Mouse (Mus musculus) heart, adult 2 months (tissue): ENCODE results near the gene Arhgap35. TPM values are rescaled to one million over a fixed set of nuclear protein-coding genes. Genes with fewer than 3 reads are reported as not detected.
A peak's percentile ranks its signal among the peaks of the same experiment; 100 is the strongest.

Experiments used
- DNase-seq, 2 experiments: peaks; one replicate each; pipeline ENCODE4 v3.0.0; 2021
- H3K27ac ChIP-seq: fragments of 200-600 bp; 2 replicates; pipeline ENCODE4 v1.8.1; 2022
- H3K27me3 ChIP-seq: fragments of 200-500 bp; 2 replicates; pipeline ENCODE4 v1.6.1; 2012; ENCODE audit warnings: mild to moderate bottlenecking, low read length, inconsistent platforms, mixed read lengths; ENCODE audit not compliant: control insufficient read depth, insufficient read depth
- H3K36me3 ChIP-seq: fragments of 200-500 bp; 2 replicates; pipeline ENCODE4 v1.6.1; 2012; ENCODE audit warnings: low read length, inconsistent platforms; ENCODE audit not compliant: control insufficient read depth, insufficient read depth
- H3K4me1 ChIP-seq: fragments of 200-500 bp; 2 replicates; pipeline ENCODE4 v1.6.1; 2011; ENCODE audit warnings: low read length; ENCODE audit not compliant: control insufficient read depth, insufficient read depth
- H3K4me3 ChIP-seq: fragments of 200-600 bp; 2 replicates; pipeline ENCODE4 v1.8.1; 2022
- H3K79me2 ChIP-seq: fragments of 200-500 bp; replicated peaks from 2 replicates; pipeline ENCODE4 v1.6.1; 2012; ENCODE audit warnings: mild to moderate bottlenecking, inconsistent platforms, low read length, moderate library complexity, mixed read lengths; ENCODE audit not compliant: control insufficient read depth, insufficient read depth
- H3K9ac ChIP-seq: fragments of 200-500 bp; 2 replicates; pipeline ENCODE4 v1.6.1; 2012; ENCODE audit warnings: low read depth, mild to moderate bottlenecking, control low read depth, inconsistent platforms, low read length, mixed read lengths
- CTCF ChIP-seq: fragments of 200-600 bp; IDR thresholded peaks from 2 replicates; pipeline ENCODE4 v1.8.1; 2022; ENCODE audit warnings: antibody characterized with exemption, mild to moderate bottlenecking, moderate library complexity
- EP300 ChIP-seq: fragments of 200-500 bp; IDR thresholded peaks from 2 replicates; pipeline ENCODE4 v1.6.1; 2011; ENCODE audit warnings: low read depth, low read length, control low read depth; ENCODE audit not compliant: insufficient read depth
- POLR2A ChIP-seq: fragments of 200-500 bp; IDR thresholded peaks from 2 replicates; pipeline ENCODE4 v1.6.1; 2011; ENCODE audit warnings: mild to moderate bottlenecking, low read depth, low read length, control low read depth; ENCODE audit not compliant: insufficient read depth
- WGBS: fragments of 180-500 bp; shearing (Covaris S2); methylation state at CpG from one replicate; pipeline ENCODE4 v1.1.7; 2018; 5-methylcytosine and 5-hydroxymethylcytosine counted together
- intact Hi-C: fragments of 180-260 bp; cut with DNase I; formaldehyde crosslinking; loops from one replicate; pipeline ENCODE4 v1.15.1; 2025
- polyA plus RNA-seq: library from polyadenylated mRNA; depleted of rRNA; stranded (reverse); fragments of >200 nt; gene quantifications from 2 replicates; pipeline ENCODE4 v1.2.3, GENCODE M21; 2012
- total RNA-seq, 2 experiments: library from RNA; stranded (reverse); gene quantifications; 2 replicates each; pipeline ENCODE4 v1.2.3; 2021

Arhgap35 gene
- total and polyA plus RNA-seq, 3 experiments = 15.6 to 33.8 (median 32.5) TPM

GRCm38 (mm10) chr7:16475764-16476599 lies 138.8 kb downstream of the Arhgap35 start:
- no peak for DNase-seq
- intact Hi-C loops = no loop called here
- no peaks in the 10 kb centered on the region for H3K4me1 ChIP-seq
- H3K27ac ChIP-seq = no peak overlapping the region
- H3K36me3 ChIP-seq = no peaks in the 10 kb centered on the region
- H3K79me2 ChIP-seq = no peaks in the 10 kb centered on the region
- 3% methylated on average over 28 of the region's 59 CpGs for WGBS
- no peak for TF ChIP-seq CTCF
- no peak for TF ChIP-seq POLR2A
- no peak for TF ChIP-seq EP300
- peaks cover 15% of the 10 kb centered on the region for H3K27me3 ChIP-seq
- no peak overlapping the region for H3K9ac ChIP-seq
- no peak overlapping the region for H3K4me3 ChIP-seq

GRCm38 (mm10) chr7:16475321-16475720 lies 139.5 kb downstream of the Arhgap35 start:
- no peaks in the 10 kb centered on the region for H3K4me1 ChIP-seq
- intact Hi-C loops = no loop called here
- H3K79me2 ChIP-seq = no peaks in the 10 kb centered on the region
- no peak overlapping the region for H3K27ac ChIP-seq
- peaks cover 15% of the 10 kb centered on the region for H3K27me3 ChIP-seq
- H3K9ac ChIP-seq = no peak overlapping the region
- DNase-seq = no peak
- H3K36me3 ChIP-seq = no peaks in the 10 kb centered on the region
- no peak overlapping the region for H3K4me3 ChIP-seq
- WGBS = 4% methylated on average over 23 of the region's 23 CpGs
- no peak for TF ChIP-seq POLR2A
- TF ChIP-seq EP300 = no peak
- TF ChIP-seq CTCF = no peak

DNA sequence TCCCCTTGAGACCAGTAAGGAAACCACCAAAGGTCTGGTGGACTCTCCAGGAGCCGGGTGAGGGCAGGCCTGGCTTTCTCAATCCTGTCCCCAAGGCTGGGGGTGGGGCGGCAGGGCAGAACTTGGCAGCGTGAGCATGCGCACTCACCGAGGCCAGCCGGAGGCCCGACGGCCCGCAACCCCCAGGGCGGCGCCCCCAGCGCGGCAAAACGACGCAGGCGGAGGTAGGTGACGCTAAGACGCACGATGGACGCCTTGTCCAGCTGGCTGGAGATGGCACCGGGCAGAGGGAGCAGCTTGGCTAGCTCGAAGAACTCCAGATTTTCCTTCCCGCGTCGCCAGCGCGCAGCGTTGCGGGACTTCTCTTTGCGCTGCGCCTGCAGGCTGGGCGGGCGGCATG lies 140.3 kb downstream of the Arhgap35 start:
- Histone ChIP-seq H3K79me2 (no peaks in the 10 kb centered on the region), H3K9ac (no peak overlapping the region), H3K27ac (no peak overlapping the region), H3K27me3 (peaks cover 15% of the 10 kb centered on the region), H3K36me3 (no peaks in the 10 kb centered on the region), H3K4me3 (no peak overlapping the region), H3K4me1 (no peaks in the 10 kb centered on the region)
- intact Hi-C loops = no loop called here
- TF ChIP-seq CTCF (no peak), EP300 (no peak), POLR2A (no peak)
- no peak for DNase-seq
- WGBS = 6% methylated on average over 33 of the region's 33 CpGs

GRCm38 (mm10) chr7:16473847-16474246 lies 140.9 kb downstream of the Arhgap35 start:
- Histone ChIP-seq H3K4me3 (no peak overlapping the region), H3K36me3 (no peaks in the 10 kb centered on the region), H3K4me1 (no peaks in the 10 kb centered on the region), H3K27ac (no peak overlapping the region), H3K27me3 (peaks cover 15% of the 10 kb centered on the region), H3K9ac (no peak overlapping the region), H3K79me2 (no peaks in the 10 kb centered on the region)
- whole genome bisulfite sequencing = 78% methylated on average over 8 of the region's 8 CpGs
- DNase-seq = no peak
- intact Hi-C loops = no loop called here
- no peak for TF ChIP-seq EP300
- TF ChIP-seq CTCF = no peak
- no peak for TF ChIP-seq POLR2A

DNA sequence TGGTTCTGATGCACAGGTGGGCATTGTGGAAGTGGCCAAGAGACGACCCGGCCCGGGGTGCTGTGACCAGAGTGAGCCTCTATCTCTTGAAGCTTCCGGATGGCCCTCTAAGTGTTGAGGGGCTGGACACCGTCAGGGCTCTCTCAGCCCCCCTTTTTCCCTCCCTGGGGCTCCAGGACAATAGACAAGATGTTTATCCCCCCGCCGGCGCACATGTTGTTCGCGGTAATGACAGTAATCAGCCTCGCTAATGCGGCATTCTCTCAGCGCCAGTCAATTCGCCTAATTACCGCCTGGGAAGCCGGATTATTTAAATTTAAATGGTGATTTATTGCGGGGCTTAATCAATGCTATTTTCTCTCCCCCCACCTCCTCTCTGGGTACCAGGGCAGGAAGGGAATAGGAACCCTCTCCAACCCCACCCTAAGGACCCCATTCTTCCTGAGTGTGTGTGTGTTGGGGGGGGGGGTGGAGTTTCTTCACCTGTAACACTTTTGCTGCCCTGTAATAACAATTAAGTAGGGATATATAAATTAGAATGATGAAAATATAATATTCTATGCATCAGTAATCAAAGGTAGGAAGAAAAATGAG lies 142.6 kb downstream of the Arhgap35 start:
- Histone ChIP-seq H3K9ac (no peak overlapping the region), H3K4me1 (no peaks in the 10 kb centered on the region), H3K27me3 (peaks cover 15% of the 10 kb centered on the region), H3K79me2 (no peaks in the 10 kb centered on the region), H3K36me3 (no peaks in the 10 kb centered on the region), H3K27ac (no peak overlapping the region), H3K4me3 (no peak overlapping the region)
- TF ChIP-seq CTCF (no peak), POLR2A (no peak), EP300 (no peak)
- WGBS = 16% methylated on average over 17 of the region's 17 CpGs
- intact Hi-C loops = no loop called here
- no peak for DNase-seq

- H3K4me1 ChIP-seq = no peaks in the 10 kb centered on the region
- no peaks in the 10 kb centered on the region for H3K36me3 ChIP-seq
- DNase-seq = no peak
- peaks cover 15% of the 10 kb centered on the region for H3K27me3 ChIP-seq
- intact Hi-C loops = no loop called here
- H3K27ac ChIP-seq = no peak overlapping the region
- no peaks in the 10 kb centered on the region for H3K79me2 ChIP-seq
- H3K9ac ChIP-seq = no peak overlapping the region
- no peak overlapping the region for H3K4me3 ChIP-seq
- TF ChIP-seq CTCF (peak; percentile 59), EP300 (no peak), POLR2A (no peak)
- WGBS = 46% methylated on average over 9 of the region's 9 CpGs
Measured at GRCm38 (mm10) chr7:16471549-16471948, 143.2 kb downstream of the Arhgap35 start.
